10 mouse cellular contexts compared by ENCODE assay signal in the genomic region with DNA sequence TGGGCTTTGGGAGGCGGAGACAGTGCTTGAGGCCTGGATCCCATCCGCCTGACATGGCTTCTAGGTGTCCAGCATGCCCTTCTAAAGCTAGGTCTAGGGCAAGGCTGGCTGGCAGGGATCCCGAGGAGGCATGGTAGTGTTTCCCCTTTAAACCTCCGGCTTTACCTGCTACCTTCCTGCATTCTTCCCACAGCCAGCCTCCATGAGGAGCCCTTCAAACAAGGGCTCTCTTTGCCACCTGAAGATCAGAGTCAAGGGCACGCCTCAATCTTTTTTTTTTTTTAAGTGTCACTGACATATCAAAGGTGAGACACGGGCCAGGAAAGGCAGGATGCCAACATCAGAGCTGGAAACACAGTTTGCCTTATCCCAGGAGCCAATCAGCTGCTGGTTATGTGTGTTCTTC.
DNase-seq lines count a peak whose midpoint lies in the region; ATAC-seq lines count a peak whose summit lies in the region.
"Had no signal": no experiment of that assay in that cellular context is flagged by ENCODE, and none has a peak within 500 bp of the region (broad histone marks: within the 10 kb centered on the region; RNA-seq: fewer than 3 reads in every experiment).

No protein-coding gene starts in this region.

- no peaks in the 10 kb centered on the region for H3K9me3 ChIP-seq in kidney, embryonic 14.5 days (ENCODE audit: control insufficient read depth, low read length)
- H3K9me3 ChIP-seq: embryonic facial prominence, embryonic 13.5 days; liver, embryonic 13.5 days had no signal

- H3K27ac ChIP-seq in kidney, embryonic 14.5 days (ENCODE audit: low read depth, low read length): no peak overlapping the region
- H3K27ac ChIP-seq: embryonic facial prominence, embryonic 13.5 days; liver, embryonic 13.5 days had no signal

- H3K4me3 ChIP-seq in kidney, embryonic 14.5 days (ENCODE audit: low read length): no peak overlapping the region
- H3K4me3 ChIP-seq: embryonic facial prominence, embryonic 13.5 days; liver, embryonic 13.5 days had no signal

- H3K9ac ChIP-seq in kidney, embryonic 14.5 days (ENCODE audit: low read depth, low read length): no peak overlapping the region
- H3K9ac ChIP-seq: embryonic facial prominence, embryonic 13.5 days; liver, embryonic 13.5 days had no signal

- H3K27me3 ChIP-seq in kidney, embryonic 14.5 days (ENCODE audit: control insufficient read depth, insufficient read depth, low read length): no peaks in the 10 kb centered on the region

- intact Hi-C loops in gastrocnemius, postnatal 36 days (cut with DNase I): no loop called here
- intact Hi-C loops in heart, postnatal 14 days (cut with DNase I): loop anchor here (2.0 to 5.0 kb wide), 2 partner anchors 29 to 56 kb away; no protein-coding TSS in a partner anchor
- intact Hi-C loops in left cerebral cortex, postnatal 4 days (cut with DNase I): no loop called here

- no peak for ATAC-seq in kidney, embryonic 14.5 days (ENCODE audit: low FRiP score, low TSS enrichment)
- no peak; the same call in 1 of the 2 replicates for ATAC-seq in frontal cortex, adult (ENCODE audit: low TSS enrichment)

- H3K36me3 ChIP-seq in kidney, embryonic 14.5 days (ENCODE audit: control insufficient read depth, insufficient read depth, low read length): no peaks in the 10 kb centered on the region
- H3K36me3 ChIP-seq: embryonic facial prominence, embryonic 13.5 days; liver, embryonic 13.5 days had no signal

- H3K4me2 ChIP-seq in kidney, embryonic 14.5 days (replicated peaks; ENCODE audit: low read depth, low read length): no peak overlapping the region
- H3K4me2 ChIP-seq: embryonic facial prominence, embryonic 13.5 days; liver, embryonic 13.5 days had no signal

- DNase-seq in kidney, adult 18-20 months: peak; percentile 58
- peak; percentile 42 to 70 for DNase-seq in gastrocnemius, postnatal 36 days
- peak; percentile 65 to 69 for DNase-seq in heart, postnatal 14 days
- DNase-seq in lung, postnatal 14 days: peak; percentile 77
- DNase-seq in frontal cortex, postnatal 36 days (ENCODE audit: low spot score in 2 of 2): no peak
- DNase-seq in left cerebral cortex, postnatal 4 days: no peak
- DNase-seq: liver, embryonic 13.5 days had no signal

- 85% methylated on average over 6 of the region's 6 CpGs for WGBS in kidney, embryonic 14.5 days

- peaks cover 25% of the 10 kb centered on the region for H3K4me1 ChIP-seq in kidney, embryonic 14.5 days (ENCODE audit: control insufficient read depth, insufficient read depth, low read length)

Comparison
In these comparisons a context has a peak if more than half of its experiments do, and no peak if none do; other contexts are left out.
1. DNase-seq: peak in kidney, adult 18-20 months (single experiment), gastrocnemius, postnatal 36 days (2 of 2), heart, postnatal 14 days (2 of 2) and lung, postnatal 14 days (single experiment); none in frontal cortex, postnatal 36 days (0 of 2) and left cerebral cortex, postnatal 4 days (single experiment).